Mouse (Mus musculus): ENCODE results near the gene 4922502D21Rik. TPM values are rescaled to one million over a fixed set of nuclear protein-coding genes. Genes with fewer than 3 reads are reported as not detected.

Gene 4922502D21Rik
- polyA plus RNA-seq, 1 experiment from 2014 or later, result not detected

GRCm38 (mm10) chr6:129283271-129283670 is 48.3 kb downstream of the 4922502D21Rik start:
- H3K4me3 ChIP-seq, result no peak overlapping the region
- H3K36me3 ChIP-seq, result no peaks in the 10 kb centered on the region
- H3K9me3 ChIP-seq, result no peaks in the 10 kb centered on the region
- no peak overlapping the region for H3K27ac ChIP-seq
- H3K4me1 ChIP-seq (replicated peaks), result no peaks in the 10 kb centered on the region
- 77% methylated on average over 3 of the region's 3 CpGs for WGBS
- DNase-seq (ENCODE audit: low spot score), result no peak
- H3K27me3 ChIP-seq (ENCODE audit: insufficient read depth, poor library complexity, severe bottlenecking), result no peaks in the 10 kb centered on the region

DNA sequence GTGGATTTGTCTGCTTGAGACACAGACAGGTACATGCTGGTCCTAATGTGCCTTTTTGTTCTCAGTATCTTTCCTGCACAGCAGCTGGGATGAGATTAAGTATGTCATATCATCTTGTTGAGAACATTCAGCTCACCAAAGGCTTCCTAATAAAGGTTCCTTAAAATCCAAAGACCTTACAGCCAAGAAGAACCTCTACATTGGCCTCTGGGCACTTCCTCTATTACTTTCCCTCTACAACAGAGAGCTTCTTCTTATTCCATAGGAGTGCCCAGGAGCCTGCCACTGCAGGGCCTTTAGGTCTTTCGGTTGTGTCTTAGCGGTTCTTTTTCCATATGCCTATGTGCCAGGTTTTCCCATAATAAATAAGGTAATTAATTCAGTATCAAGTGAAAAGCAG is 55.1 kb downstream of the 4922502D21Rik start:
- 98% methylated on average over 2 of the region's 2 CpGs for WGBS
- Histone ChIP-seq H3K36me3 (no peaks in the 10 kb centered on the region), H3K4me1 (replicated peaks) (no peaks in the 10 kb centered on the region), H3K4me3 (no peak overlapping the region), H3K27ac (no peak overlapping the region), H3K27me3 (ENCODE audit: insufficient read depth, poor library complexity, severe bottlenecking) (no peaks in the 10 kb centered on the region), H3K9me3 (no peaks in the 10 kb centered on the region)
- no peak for DNase-seq (ENCODE audit: low spot score)

DNA sequence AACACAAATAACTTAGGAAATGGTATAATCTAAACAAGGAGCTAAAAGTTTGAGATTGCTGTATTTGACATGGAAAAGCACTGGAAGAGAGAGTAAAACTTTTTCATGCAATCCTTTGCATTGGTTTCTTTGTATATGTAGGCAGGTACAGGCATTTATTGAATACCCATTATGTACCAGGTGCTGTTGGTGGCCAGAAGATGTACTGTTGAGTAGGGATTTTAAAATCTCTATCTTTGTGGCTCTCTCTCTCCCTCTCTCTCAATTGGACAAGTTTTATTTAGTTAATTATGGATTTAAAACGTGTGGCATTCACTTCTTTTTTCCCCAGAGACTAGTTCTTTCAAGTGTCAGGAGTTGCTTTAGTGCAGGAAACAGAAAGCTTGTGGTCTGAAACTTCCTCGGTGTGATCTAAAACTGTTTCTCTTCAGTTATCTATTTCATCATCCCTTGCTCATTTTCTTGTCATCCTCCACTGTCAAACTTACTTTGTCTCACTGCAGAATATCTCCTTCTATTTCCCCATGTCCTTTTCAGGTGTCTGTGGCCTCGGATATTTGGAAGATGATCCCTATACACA is 55.9 kb downstream of the 4922502D21Rik start:
- 71% methylated on average over 3 of the region's 3 CpGs for WGBS
- H3K27me3 ChIP-seq (ENCODE audit: insufficient read depth, poor library complexity, severe bottlenecking), result no peaks in the 10 kb centered on the region
- no peak for DNase-seq (ENCODE audit: low spot score)

GRCm38 (mm10) chr6:129275220-129275619 is 56.4 kb downstream of the 4922502D21Rik start, which contains the start of gene Cd69:
TSS of gene Cd69 (minus strand) at chr6:129275436.
- DNase-seq (ENCODE audit: low spot score), result no peak
- no peak within 1 kb of the TSS for H3K27ac ChIP-seq
- no peaks in the 10 kb centered on the region for H3K9me3 ChIP-seq
- no peaks in the 10 kb centered on the region for H3K27me3 ChIP-seq (ENCODE audit: insufficient read depth, poor library complexity, severe bottlenecking)
- no peaks in the 10 kb centered on the region for H3K36me3 ChIP-seq
- H3K4me1 ChIP-seq (replicated peaks), result no peaks in the 10 kb centered on the region
- H3K4me3 ChIP-seq, result no peak within 1 kb of the TSS
- 84% methylated on average over 9 of the region's 9 CpGs for WGBS

More for the DNA sequence above, 55.9 kb downstream of the 4922502D21Rik start:
- Histone ChIP-seq H3K27ac (no peak overlapping the region), H3K36me3 (no peaks in the 10 kb centered on the region), H3K4me1 (replicated peaks) (no peaks in the 10 kb centered on the region), H3K4me3 (no peak overlapping the region), H3K9me3 (no peaks in the 10 kb centered on the region)

GRCm38 (mm10) chr6:129274476-129274875 is 57.1 kb downstream of the 4922502D21Rik start:
- no peaks in the 10 kb centered on the region for H3K9me3 ChIP-seq
- 83% methylated on average over 2 of the region's 2 CpGs for WGBS
- no peak overlapping the region for H3K27ac ChIP-seq
- no peaks in the 10 kb centered on the region for H3K4me1 ChIP-seq (replicated peaks)
- DNase-seq (ENCODE audit: low spot score), result no peak
- H3K4me3 ChIP-seq, result no peak overlapping the region
- no peaks in the 10 kb centered on the region for H3K27me3 ChIP-seq (ENCODE audit: insufficient read depth, poor library complexity, severe bottlenecking)
- no peaks in the 10 kb centered on the region for H3K36me3 ChIP-seq

GRCm38 (mm10) chr6:129273662-129274061 is 57.9 kb downstream of the 4922502D21Rik start:
- H3K4me3 ChIP-seq, result no peak overlapping the region
- no peak for DNase-seq (ENCODE audit: low spot score)
- no peaks in the 10 kb centered on the region for H3K27me3 ChIP-seq (ENCODE audit: insufficient read depth, poor library complexity, severe bottlenecking)
- H3K9me3 ChIP-seq, result no peaks in the 10 kb centered on the region
- H3K27ac ChIP-seq, result no peak overlapping the region
- H3K36me3 ChIP-seq, result no peaks in the 10 kb centered on the region
- 89% methylated on average over 3 of the region's 3 CpGs for WGBS
- no peaks in the 10 kb centered on the region for H3K4me1 ChIP-seq (replicated peaks)

Other genes starting within 250 kb of the 4922502D21Rik start
- gene Clec2e, start 230.9 kb downstream of the 4922502D21Rik start, polyA plus RNA-seq (2016; fragmentation: Nextera tagmentation; extraction: Ambion mirVana), result not detected in 2 replicates
- gene Clec2d, start 151.2 kb downstream of the 4922502D21Rik start, polyA plus RNA-seq (2016; fragmentation: Nextera tagmentation; extraction: Ambion mirVana), result not detected in 2 replicates
- 0.19 TPM in 1 of 2 replicates, not detected in the other for gene Cd69, start 56.4 kb downstream of the 4922502D21Rik start, polyA plus RNA-seq (2016; fragmentation: Nextera tagmentation; extraction: Ambion mirVana)
- 0.13 and 0.29 TPM in 2 replicates for gene Clec12a, start 10.9 kb upstream of the 4922502D21Rik start, polyA plus RNA-seq (2016; fragmentation: Nextera tagmentation; extraction: Ambion mirVana)
- not detected in 2 replicates for gene Clec12b, start 54.1 kb upstream of the 4922502D21Rik start, polyA plus RNA-seq (2016; fragmentation: Nextera tagmentation; extraction: Ambion mirVana)
- gene Clec1b, start 65.5 kb upstream of the 4922502D21Rik start, polyA plus RNA-seq (2016; fragmentation: Nextera tagmentation; extraction: Ambion mirVana), result 13.3 and 18.0 TPM in 2 replicates
- gene Clec9a, start 77.1 kb upstream of the 4922502D21Rik start, polyA plus RNA-seq (2016; fragmentation: Nextera tagmentation; extraction: Ambion mirVana), result 0.24 and 0.35 TPM in 2 replicates
- gene Clec1a, start 120.2 kb upstream of the 4922502D21Rik start, polyA plus RNA-seq (2016; fragmentation: Nextera tagmentation; extraction: Ambion mirVana), result 0.46 and 1.2 TPM in 2 replicates
- gene Olr1, start 175.4 kb upstream of the 4922502D21Rik start, polyA plus RNA-seq (2016; fragmentation: Nextera tagmentation; extraction: Ambion mirVana), result 0.09 TPM in 1 of 2 replicates, not detected in the other
- gene Tmem52b, start 180.8 kb upstream of the 4922502D21Rik start, polyA plus RNA-seq (2016; fragmentation: Nextera tagmentation; extraction: Ambion mirVana), result not detected in 2 replicates
- gene Gabarapl1, start 201.4 kb upstream of the 4922502D21Rik start, polyA plus RNA-seq (2016; fragmentation: Nextera tagmentation; extraction: Ambion mirVana), result 49.1 and 68.0 TPM in 2 replicates
- gene Klre1, start 246.1 kb upstream of the 4922502D21Rik start, polyA plus RNA-seq (2016; fragmentation: Nextera tagmentation; extraction: Ambion mirVana), result not detected in 2 replicates

All from hindbrain, embryonic 10.5 days (tissue).